Mouse (Mus musculus): Measurements from ENCODE around the gene Hfm1. TPM values are rescaled to one million over a fixed set of nuclear protein-coding genes. Genes with fewer than 3 reads are reported as not detected.

Gene Hfm1
- polyA plus RNA-seq, 1 experiment: 1.00 TPM

- Histone ChIP-seq H3K27me3 (ENCODE audit: control insufficient read depth, insufficient read depth, low read length) (no peaks in the 10 kb centered on the region), H3K4me1 (ENCODE audit: control insufficient read depth, insufficient read depth, low read length) (no peaks in the 10 kb centered on the region), H3K27ac (ENCODE audit: insufficient read depth, low read length) (no peak overlapping the region), H3K4me3 (replicated peaks; ENCODE audit: insufficient read depth, low read depth, low read length) (no peak overlapping the region)
- WGBS: 50% methylated on average over 5 of the region's 5 CpGs
- no peak for DNase-seq
- TF ChIP-seq POLR2A (IDR thresholded peaks at IDR 0.05; ENCODE audit: borderline replicate concordance, insufficient read depth, low read length) (no peak), CTCF (IDR thresholded peaks at IDR 0.05; ENCODE audit: borderline replicate concordance, insufficient read depth, low read depth, low read length) (no peak)
These were observed 135.5 kb downstream of the Hfm1 start for GRCm38 (mm10) chr5:106790496-106791240.

Other genes starting within 250 kb of the Hfm1 start
- 42.2 and 43.4 TPM in 2 replicates for gene Zfp644, start 229.0 kb downstream of the Hfm1 start, polyA plus RNA-seq (2012; rRNA removed)
- gene Cdc7, start 38.0 kb upstream of the Hfm1 start, polyA plus RNA-seq (2012; rRNA removed): 31.2 and 35.2 TPM in 2 replicates